Mouse (Mus musculus): ENCODE data around the gene Maml2.
A peak's percentile ranks its signal among the peaks of the same experiment; 100 is the strongest.

Gene Maml2

DNA sequence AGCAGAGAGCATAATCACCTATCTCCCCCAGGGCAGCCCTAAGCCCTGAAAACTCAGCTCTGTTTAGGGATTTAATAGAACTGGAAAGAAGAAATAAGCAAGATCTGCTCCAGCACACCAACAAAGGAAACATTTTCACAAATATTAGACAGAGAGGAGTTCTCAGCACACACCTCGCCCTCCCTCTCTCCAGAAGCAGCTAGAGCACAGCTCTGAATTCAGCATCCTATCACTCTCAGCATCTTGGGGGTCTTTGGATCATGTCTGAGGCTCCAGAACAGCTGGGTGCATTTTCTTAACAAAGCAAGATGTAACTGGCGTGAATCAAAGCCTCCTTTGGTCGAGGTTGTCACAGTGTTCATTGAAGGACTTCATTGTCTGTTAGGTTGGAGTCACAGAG lies 12.5 kb downstream of the Maml2 start:
- no peak for DNase-seq (ENCODE audit: inconsistent ontology term)

DNA sequence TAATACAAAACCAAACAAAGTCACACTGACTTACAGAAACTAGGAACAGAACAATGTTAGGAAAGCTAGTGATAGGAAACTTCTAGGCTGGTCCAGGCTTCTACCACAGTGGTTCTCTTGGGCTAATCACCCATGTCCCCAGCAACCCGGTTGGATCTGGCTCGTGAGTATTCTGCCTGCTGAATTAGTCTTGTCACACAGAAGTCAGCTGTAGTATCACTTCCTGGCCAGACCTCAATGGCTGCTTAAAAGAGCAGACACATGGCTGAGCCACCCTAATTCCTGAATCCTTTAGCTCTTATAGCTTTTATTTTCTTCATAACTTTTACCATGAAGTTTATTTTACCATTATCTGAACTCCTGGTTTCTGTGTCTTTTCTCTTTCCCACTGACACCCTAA lies 13.3 kb downstream of the Maml2 start:
- DNase-seq (ENCODE audit: inconsistent ontology term) = no peak

GRCm38 (mm10) chr9:13313923-13314322 lies 16.2 kb downstream of the Maml2 start:
- DNase-seq (ENCODE audit: inconsistent ontology term) = no peak

GRCm38 (mm10) chr9:13314577-13315004 lies 16.8 kb downstream of the Maml2 start:
- DNase-seq (ENCODE audit: inconsistent ontology term) = peak; percentile 45

DNA sequence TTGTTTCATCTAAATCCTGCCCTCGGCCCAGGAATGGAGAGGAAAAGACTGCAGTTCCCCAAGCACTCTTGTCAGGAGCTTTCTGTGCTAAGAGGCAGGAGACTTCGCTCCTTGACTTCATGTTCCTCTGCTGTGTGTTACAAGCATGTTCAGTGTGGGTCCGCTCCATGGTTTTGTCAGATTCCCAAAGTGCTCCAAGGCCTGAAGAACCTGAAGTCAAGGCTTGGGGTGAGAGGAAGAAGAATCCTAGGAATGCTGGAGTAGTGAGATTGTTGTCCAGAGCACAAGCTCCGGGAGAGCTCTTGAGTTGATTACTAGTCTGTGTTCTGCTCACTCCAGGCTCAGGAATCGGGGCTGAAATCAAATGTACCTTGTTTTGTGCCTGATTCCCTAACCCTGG lies 17.6 kb downstream of the Maml2 start:
- no peak for DNase-seq (ENCODE audit: inconsistent ontology term)

DNA sequence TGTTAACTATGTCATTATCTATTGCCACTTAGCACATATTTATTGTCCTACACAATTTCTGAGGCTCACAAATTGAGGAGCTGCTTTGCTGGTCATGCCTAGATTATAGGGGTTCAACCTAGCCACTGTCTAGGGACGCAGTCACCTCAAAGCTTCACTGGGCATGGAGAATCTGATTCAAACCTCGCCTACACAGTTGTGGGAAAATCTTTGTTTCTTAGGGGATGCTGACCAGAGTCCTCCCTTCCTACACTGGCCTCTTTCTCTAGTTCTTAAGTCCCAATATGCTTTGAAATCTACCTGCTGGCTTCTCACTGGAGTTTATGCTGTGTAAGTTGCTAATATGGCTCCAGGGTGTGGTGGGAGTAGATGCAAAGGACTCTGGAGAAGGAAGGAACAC lies 21.8 kb downstream of the Maml2 start:
- no peak for DNase-seq (ENCODE audit: inconsistent ontology term)

DNA sequence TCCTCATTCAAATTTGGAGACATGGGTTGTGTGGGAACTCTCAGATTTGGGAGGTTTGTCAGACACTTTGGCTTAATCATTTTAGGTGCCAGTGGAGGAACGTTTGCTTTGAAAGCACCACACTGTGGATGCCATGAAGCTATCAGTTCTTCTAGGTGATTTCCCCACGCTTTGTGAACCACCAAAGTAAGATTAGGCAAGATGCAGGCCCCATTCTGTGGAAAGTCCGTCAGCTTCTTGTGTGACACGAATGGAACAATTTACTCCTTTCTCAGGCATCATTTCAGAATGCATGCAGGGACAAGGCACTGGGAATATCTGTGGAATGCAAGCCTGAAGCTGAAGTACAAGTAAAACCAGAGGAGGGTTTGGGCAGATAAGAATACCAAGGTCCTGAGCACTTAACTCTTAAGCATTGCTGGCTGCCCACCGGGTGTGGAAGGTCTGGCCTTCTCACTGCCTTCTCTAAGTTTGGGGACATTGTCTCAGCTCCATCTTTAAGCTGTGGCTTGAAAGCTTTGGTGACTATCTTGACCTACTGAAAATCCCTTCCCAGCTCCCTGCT lies 23.1 kb downstream of the Maml2 start:
- no peak for DNase-seq (ENCODE audit: inconsistent ontology term)

DNA sequence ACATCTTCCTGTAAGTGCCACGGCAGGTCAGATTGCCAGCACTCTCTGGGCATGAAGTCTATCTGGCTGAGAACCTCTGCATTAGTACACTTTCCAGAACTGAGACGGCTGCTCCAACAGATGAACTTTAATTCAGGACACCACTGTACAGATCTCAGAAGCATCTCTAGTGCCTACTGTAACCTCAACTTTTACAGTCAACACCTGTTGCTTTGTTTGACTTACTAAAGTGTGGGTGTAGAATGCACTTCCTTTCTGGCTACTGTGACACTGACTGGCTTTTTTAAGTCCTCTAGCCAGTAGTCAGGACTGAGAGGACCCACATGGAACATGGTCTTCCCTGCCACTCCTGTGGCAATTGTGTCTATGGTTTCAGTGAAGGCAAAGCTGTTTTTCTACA lies 25.3 kb downstream of the Maml2 start:
- peak; percentile 37 for DNase-seq (ENCODE audit: inconsistent ontology term)

DNA sequence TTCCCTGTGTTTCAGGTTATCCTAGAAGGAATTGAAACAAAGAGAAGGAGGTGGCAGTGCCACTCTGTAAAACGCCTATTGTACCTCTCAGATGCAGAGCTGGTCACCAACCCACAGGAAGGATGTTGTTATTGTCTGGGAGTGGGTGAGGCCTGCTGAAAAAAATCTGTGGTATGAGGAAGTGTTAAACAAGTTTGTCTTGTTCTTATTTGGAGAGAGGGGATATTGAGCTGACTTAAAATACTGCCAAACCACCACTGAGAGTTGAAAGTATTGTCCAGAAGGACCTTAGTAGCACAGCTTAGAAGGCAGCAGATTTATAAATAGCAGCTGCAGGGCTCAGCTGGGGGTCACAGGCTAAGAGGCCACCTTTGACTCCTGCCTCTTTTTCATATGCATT lies 25.9 kb downstream of the Maml2 start:
- peak; percentile 81 for DNase-seq (ENCODE audit: inconsistent ontology term)

- no peak for DNase-seq (ENCODE audit: inconsistent ontology term)
These were observed 116.5 kb downstream of the Maml2 start for GRCm38 (mm10) chr9:13414230-13414766.

DNA sequence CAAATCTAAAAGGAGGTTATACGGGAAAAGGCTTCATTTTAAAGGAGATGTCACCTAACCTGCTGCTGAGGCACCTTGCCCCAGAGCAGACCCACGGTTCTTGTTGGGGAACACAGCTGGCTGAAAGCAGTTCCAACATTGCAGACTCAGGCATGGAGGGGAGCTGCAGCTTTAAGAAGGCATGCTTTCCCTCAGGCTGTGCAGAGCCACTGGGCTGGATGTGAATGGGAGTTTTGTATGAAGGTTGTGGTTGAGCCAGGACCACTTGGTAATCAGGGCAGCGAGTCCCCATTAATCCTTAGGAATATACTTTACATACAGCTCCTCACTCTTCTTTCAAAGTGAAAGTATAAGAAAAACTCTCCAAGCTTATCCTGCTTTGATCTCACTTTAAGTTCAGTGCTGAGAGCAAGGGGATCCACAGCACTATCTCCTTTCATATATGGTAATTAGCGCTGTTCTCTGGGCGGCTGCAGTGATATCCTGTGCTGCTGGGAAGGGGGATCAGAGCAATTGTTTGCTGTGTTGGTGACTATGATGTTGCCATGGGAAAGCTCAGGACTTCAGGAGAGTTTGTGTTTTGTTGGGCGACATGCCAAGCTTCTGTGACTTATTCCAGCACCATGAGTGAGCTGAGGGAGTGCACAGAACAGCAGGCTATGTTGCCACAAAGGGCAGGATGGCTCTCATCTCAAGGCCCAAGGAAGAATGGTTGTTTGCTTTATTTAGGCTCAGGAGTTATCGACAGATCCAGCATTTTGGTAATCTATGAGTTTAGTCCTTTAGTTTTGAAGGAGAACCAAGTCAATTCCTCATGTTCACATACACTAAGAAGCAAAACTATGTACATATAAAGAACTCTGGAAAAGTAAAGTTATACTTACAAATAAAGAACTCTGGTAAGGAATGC lies 127.5 kb downstream of the Maml2 start:
- peak; percentile 89 for DNase-seq (ENCODE audit: inconsistent ontology term)

- DNase-seq (ENCODE audit: inconsistent ontology term) = no peak
These were observed 131.8 kb downstream of the Maml2 start for GRCm38 (mm10) chr9:13429477-13430125.

DNA sequence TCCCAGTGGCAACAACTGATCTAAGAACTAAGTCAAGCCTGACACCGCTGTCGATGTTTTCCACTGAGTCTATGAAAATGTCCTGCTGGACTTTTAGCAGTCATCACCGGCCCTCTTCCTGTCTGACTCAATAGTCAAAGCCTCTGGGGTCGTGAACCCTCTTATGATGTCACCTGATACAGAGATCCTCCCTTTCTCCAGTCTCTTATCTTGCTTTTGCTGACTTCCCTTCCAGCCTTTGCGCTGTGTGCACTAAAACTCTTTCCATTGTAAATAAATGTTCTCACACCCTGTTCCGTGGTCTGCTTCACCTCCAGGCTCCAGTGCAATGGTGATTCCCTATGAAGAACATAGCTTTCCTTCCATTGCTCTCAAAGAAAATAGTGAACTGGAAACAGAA lies 132.5 kb downstream of the Maml2 start:
- DNase-seq (ENCODE audit: inconsistent ontology term) = no peak

DNA sequence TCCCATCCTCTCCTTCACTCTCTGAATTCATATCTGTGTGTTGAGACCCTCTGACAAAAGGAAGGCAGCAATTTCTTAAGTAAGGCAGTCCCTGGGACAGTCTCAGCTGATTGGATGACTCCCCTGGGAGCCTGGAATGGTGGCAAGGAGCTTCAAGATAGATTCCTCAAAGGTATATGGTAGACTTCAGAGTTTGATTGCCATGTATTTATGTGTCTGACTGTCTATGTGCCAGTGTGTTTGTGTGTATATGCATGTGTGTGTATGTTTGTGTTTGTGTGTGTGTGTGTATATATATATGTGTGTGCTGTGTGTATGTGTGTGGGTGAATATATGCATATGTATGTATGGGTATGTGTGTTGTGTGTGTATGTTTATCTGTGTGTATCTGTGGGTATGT lies 133.0 kb downstream of the Maml2 start:
- no peak for DNase-seq (ENCODE audit: inconsistent ontology term)

DNA sequence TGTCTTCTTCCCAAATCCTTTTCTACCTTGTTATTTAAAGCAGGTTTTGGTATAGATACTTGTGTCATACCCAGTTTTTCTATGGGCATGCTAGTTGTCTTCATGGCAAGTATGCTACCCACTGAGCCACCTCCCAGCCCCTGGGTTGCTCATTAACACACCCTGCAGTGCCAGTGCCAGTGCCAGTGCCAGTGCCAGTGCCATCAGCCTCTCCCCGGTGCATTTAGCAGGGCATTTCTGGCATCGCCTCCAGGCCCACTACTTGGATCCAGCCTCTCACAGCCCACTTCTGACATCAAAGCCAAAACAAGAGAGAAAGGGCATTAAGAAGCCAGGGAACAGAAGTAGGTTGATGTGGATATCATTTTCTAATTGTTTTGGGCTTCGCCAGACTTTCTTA lies 133.9 kb downstream of the Maml2 start:
- no peak for DNase-seq (ENCODE audit: inconsistent ontology term)

GRCm38 (mm10) chr9:13433501-13434090 lies 135.8 kb downstream of the Maml2 start:
- no peak for DNase-seq (ENCODE audit: inconsistent ontology term)

DNA sequence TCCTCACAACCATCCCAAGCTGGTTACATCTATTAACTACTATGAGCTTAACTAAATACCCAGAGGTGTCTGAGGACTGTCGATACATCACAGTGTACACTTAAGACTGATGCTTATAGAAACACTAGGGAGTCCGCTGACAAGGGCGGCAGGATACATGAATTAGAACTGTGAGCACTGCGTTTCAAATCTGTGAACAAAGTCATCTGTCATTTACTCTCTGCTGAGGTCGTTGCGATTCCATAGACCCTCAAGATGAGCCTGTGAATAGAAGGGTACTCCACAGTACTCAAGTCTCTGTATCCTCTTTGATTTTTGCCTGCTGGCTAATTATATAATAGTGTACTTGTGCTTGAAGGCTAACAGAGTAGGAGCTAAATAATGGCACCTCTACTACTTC lies 143.2 kb downstream of the Maml2 start:
- DNase-seq (ENCODE audit: inconsistent ontology term) = no peak

GRCm38 (mm10) chr9:13442012-13442735 lies 144.4 kb downstream of the Maml2 start:
- no peak for DNase-seq (ENCODE audit: inconsistent ontology term)

GRCm38 (mm10) chr9:13443484-13444211 lies 145.9 kb downstream of the Maml2 start:
- DNase-seq (ENCODE audit: inconsistent ontology term) = no peak

DNA sequence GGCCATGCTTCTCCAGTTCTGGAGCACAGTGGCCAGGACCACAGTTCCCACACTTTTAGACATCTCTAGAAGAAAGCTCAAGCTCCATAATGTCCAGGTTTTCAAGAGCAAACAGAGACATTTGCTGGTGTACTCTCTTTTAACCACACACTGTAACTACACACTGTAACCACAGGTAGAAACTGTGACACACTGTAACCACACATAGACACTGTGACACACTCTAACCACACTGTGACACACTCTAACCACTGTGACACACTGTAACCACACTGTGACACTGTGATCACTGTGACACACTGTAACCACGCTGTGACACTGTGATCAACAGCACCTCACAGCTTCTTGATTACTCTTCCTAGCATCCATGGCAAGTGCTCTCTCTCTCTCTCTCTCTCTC lies 148.5 kb downstream of the Maml2 start:
- DNase-seq (ENCODE audit: inconsistent ontology term) = no peak
